Mouse (Mus musculus) ES-E14 (cell line): ENCODE measurements around the gene Zfp536.

Experiments used
- MAFK ChIP-seq: IDR thresholded peaks from 2 replicates; pipeline ENCODE4 v1.6.1; 2014; ENCODE audit warnings: mild to moderate bottlenecking, low read depth, low read length, inconsistent platforms; ENCODE audit not compliant: insufficient read depth
- ZC3H11A ChIP-seq: IDR thresholded peaks from 2 replicates; pipeline ENCODE4 v1.6.1; 2012; ENCODE audit warnings: low read depth, mild to moderate bottlenecking, inconsistent platforms, low read length, borderline replicate concordance

DNA sequence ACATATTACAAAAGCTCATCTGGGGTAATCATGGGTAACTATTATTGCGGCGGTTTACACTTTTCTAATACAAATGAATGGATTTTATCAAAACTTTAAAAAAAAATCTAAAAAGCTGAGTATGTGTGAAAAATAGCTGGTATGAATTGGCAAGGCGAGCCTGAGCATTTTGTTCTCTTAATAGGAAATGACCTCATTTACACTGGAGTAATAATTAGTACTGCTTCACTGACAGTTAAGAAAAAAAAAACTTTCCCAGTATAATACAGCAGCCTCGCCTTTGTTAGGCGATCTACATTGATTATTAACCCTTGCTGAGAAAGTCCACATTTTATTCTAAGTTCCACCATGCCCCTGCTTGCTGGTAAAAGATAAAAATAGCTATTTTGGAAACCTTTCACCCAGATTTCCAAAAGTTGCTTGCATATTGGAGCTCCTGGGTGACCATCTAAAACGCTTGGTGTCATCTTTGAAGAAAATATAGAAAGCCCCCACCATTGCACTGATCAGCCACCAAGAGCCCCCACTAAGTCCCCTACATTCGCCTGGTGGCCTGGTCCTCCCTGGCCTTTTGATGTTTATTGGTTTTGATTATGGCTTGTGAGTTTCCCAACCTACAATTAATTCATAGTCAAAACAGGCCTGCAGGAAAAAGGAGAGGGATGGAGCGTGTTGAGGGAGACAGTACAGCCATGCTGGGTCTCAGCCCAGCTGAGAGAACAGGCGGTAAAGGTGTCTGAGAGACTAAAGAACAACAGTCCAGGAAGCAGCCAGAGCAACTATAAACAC is 49.2 kb downstream of the Zfp536 start:
- TF ChIP-seq MAFK = no peak
- TF ChIP-seq ZC3H11A = no peak
